Mouse (Mus musculus): Measurements from ENCODE around the gene Arhgef3.

DNA sequence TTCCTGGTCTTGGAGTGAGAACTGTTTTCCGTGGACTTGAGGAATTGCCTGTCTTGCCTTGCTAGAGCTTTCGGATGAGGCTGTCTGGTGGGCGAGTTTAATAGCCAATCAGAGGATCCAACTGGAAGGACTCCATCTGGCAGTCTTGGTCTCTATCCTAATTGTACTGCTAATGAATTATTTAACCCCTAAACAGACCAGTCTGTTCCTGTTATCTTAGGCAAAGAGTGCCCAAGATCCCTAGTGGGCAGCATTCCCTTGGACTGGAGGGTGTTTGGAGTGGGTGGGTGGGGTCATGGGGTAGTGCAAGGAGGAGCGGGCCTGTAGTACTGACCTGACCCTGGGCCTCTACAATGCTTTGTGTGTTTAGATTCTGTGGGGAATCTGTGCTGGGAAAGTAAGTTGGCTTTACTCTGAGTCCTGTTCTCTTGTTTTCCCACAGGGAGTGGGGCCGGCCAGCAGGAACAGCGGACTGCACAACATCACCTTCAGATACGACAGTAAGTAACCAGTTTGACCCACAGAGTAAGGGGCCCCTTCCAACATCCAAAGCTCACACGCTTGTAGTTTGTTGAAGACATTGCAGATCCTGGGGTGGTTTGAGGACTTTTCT lies 38.7 kb upstream of the Arhgef3 start:
- no peak for TF ChIP-seq MAFK (IDR thresholded peaks at IDR 0.05; ENCODE audit: insufficient read depth, low read depth, low read length)
- TF ChIP-seq HCFC1 (IDR thresholded peaks at IDR 0.05; ENCODE audit: borderline replicate concordance, insufficient read depth, low read length) = no peak

Measured in ES-E14 (cell line).